ENCODE assay signal across 8 mouse cellular contexts in genomic region chr11:88293631-88294393, GRCm38 (mm10). TPM values are rescaled to one million over a fixed set of nuclear protein-coding genes. Genes with fewer than 3 reads are reported as not detected.
DNase-seq lines count a peak whose midpoint lies in the region; ATAC-seq and TF ChIP-seq lines count a peak whose summit lies in the region.

Gene Ccdc182 (plus strand): TSS chr11:88294058.

- no peak within 1 kb of the TSS for H3K9ac ChIP-seq in lung, embryonic 15.5 days
- H3K9ac ChIP-seq in forebrain, embryonic 13.5 days: no peak within 1 kb of the TSS
- H3K9ac ChIP-seq in kidney, postnatal 0 days (ENCODE audit: low read depth, low read length): peak within 1 kb of the TSS; percentile 40
- peak within 1 kb of the TSS; percentile 44; the same call in 1 of the 2 replicates for H3K9ac ChIP-seq in neural tube, embryonic 14.5 days (replicated peaks; ENCODE audit: low read depth, low read length)

- H3K4me1 ChIP-seq in lung, embryonic 15.5 days: peaks cover 16% of the 10 kb centered on the region
- peaks cover 27% of the 10 kb centered on the region for H3K4me1 ChIP-seq in forebrain, embryonic 13.5 days
- H3K4me1 ChIP-seq in kidney, postnatal 0 days (replicated peaks; ENCODE audit: insufficient read depth, low read length): peaks cover 18% of the 10 kb centered on the region
- H3K4me1 ChIP-seq in neural tube, embryonic 14.5 days (ENCODE audit: control insufficient read depth, insufficient read depth, low read length): peaks cover 29% of the 10 kb centered on the region

- H3K4me2 ChIP-seq in lung, embryonic 15.5 days: peak within 1 kb of the TSS; percentile 40
- peak within 1 kb of the TSS; percentile 52 for H3K4me2 ChIP-seq in forebrain, embryonic 13.5 days
- H3K4me2 ChIP-seq in kidney, postnatal 0 days (ENCODE audit: low read length): peak within 1 kb of the TSS; percentile 49
- peak within 1 kb of the TSS; percentile 45 for H3K4me2 ChIP-seq in neural tube, embryonic 14.5 days (ENCODE audit: low read depth, low read length)

- peaks cover 25% of the 10 kb centered on the region for H3K27me3 ChIP-seq in lung, embryonic 15.5 days
- peaks cover 8% of the 10 kb centered on the region; the same call in 1 of the 2 replicates for H3K27me3 ChIP-seq in forebrain, embryonic 13.5 days
- no peaks in the 10 kb centered on the region for H3K27me3 ChIP-seq in kidney, postnatal 0 days (ENCODE audit: insufficient read depth, low read length)
- no peaks in the 10 kb centered on the region for H3K27me3 ChIP-seq in neural tube, embryonic 14.5 days (ENCODE audit: control insufficient read depth, insufficient read depth, low read length)

- H3K9me3 ChIP-seq in lung, embryonic 15.5 days: no peaks in the 10 kb centered on the region
- H3K9me3 ChIP-seq in forebrain, embryonic 13.5 days (replicated peaks): no peaks in the 10 kb centered on the region
- H3K9me3 ChIP-seq in kidney, postnatal 0 days (replicated peaks; ENCODE audit: low read length): no peaks in the 10 kb centered on the region
- H3K9me3 ChIP-seq in neural tube, embryonic 14.5 days (ENCODE audit: control insufficient read depth, low read length): no peaks in the 10 kb centered on the region

- H3K27ac ChIP-seq in lung, embryonic 15.5 days: no peak within 1 kb of the TSS
- no peak within 1 kb of the TSS for H3K27ac ChIP-seq in forebrain, embryonic 13.5 days
- peak within 1 kb of the TSS; percentile 54 for H3K27ac ChIP-seq in kidney, postnatal 0 days
- 0 out of 2 replicates have a peak within 1 kb of the TSS, but pooled peaks have one; percentile 16 for H3K27ac ChIP-seq in neural tube, embryonic 14.5 days (ENCODE audit: low read depth, low read length)

- DNase-seq in lung, adult 18-20 months: no peak
- no peak for DNase-seq in kidney, postnatal 0 days (ENCODE audit: low spot score)
- DNase-seq in cerebellum, adult 11 months: no peak

- H3K36me3 ChIP-seq in lung, embryonic 15.5 days: no peaks in the 10 kb centered on the region
- H3K36me3 ChIP-seq in forebrain, embryonic 13.5 days (ENCODE audit: poor library complexity, severe bottlenecking): no peaks in the 10 kb centered on the region
- no peaks in the 10 kb centered on the region for H3K36me3 ChIP-seq in kidney, postnatal 0 days (ENCODE audit: insufficient read depth, low read length)
- H3K36me3 ChIP-seq in neural tube, embryonic 14.5 days (ENCODE audit: control insufficient read depth, insufficient read depth, low read length): no peaks in the 10 kb centered on the region

- 45% methylated on average over 20 of the region's 20 CpGs for WGBS in lung, embryonic 15.5 days
- WGBS in forebrain, embryonic 13.5 days: 34% methylated on average over 20 of the region's 20 CpGs
- WGBS in kidney, postnatal 0 days: 26% methylated on average over 20 of the region's 20 CpGs
- 19% methylated on average over 20 of the region's 20 CpGs for WGBS in neural tube, embryonic 14.5 days

- H3K4me3 ChIP-seq in lung, embryonic 15.5 days: peak within 1 kb of the TSS; percentile 10
- peak within 1 kb of the TSS; percentile 17; the same call in 1 of the 2 replicates for H3K4me3 ChIP-seq in forebrain, embryonic 13.5 days
- peak within 1 kb of the TSS; percentile 21 for H3K4me3 ChIP-seq in kidney, postnatal 0 days (replicated peaks; ENCODE audit: low read depth, low read length)
- H3K4me3 ChIP-seq in neural tube, embryonic 14.5 days (ENCODE audit: low read depth, low read length): peak within 1 kb of the TSS; percentile 25

- peak; percentile 57; the same call in 1 of the 2 replicates for TF ChIP-seq CTCF in kidney, postnatal 0 days (IDR thresholded peaks at IDR 0.05; ENCODE audit: low read depth)

- ATAC-seq in lung, embryonic 15.5 days (ENCODE audit: borderline replicate concordance, extremely low read depth, low FRiP score, low TSS enrichment): no peak
- no peak for ATAC-seq in forebrain, embryonic 13.5 days
- ATAC-seq in kidney, postnatal 0 days (replicated peaks; ENCODE audit: low FRiP score, low read depth): peak; percentile 39; the same call in 1 of the 2 replicates
- no peak for ATAC-seq in neural tube, embryonic 14.5 days (ENCODE audit: low read depth)
- no peak for ATAC-seq in cerebellum, adult (ENCODE audit: insufficient number of reproducible peaks, low FRiP score, low TSS enrichment)
- ATAC-seq in monocyte, adult 5-6 weeks (replicated peaks; ENCODE audit: insufficient number of reproducible peaks, low FRiP score, low TSS enrichment, poor library complexity, severe bottlenecking): no peak

RNA-seq across cellular contexts. Expression of gene Ccdc182, which starts in this region (rescaled TPM):
- polyA plus RNA-seq in lung, embryonic 15.5 days (2015; fragmentation: Nextera tagmentation; extraction: Ambion mirVana): 0.12 TPM in 1 of 2 replicates, not detected in the other
- polyA plus RNA-seq in forebrain, embryonic 13.5 days (2015; fragmentation: Nextera tagmentation; extraction: Ambion mirVana): 0.32 and 0.39 TPM in 2 replicates
- 4.2 TPM in 2 replicates for polyA plus RNA-seq in kidney, postnatal 0 days (2015; fragmentation: Nextera tagmentation; extraction: Ambion mirVana)
- polyA plus RNA-seq in neural tube, embryonic 14.5 days (2014; fragmentation: Nextera tagmentation; extraction: Ambion mirVana): 0.23 and 0.52 TPM in 2 replicates
- total RNA-seq in monocyte, adult 5-6 weeks (2017): not detected in 3 replicates

Comparison
In these comparisons a context has a peak if more than half of its experiments do, and no peak if none do; other contexts are left out.
1. H3K27ac ChIP-seq: peak in kidney, postnatal 0 days (single experiment) and neural tube, embryonic 14.5 days (single experiment); none in lung, embryonic 15.5 days (single experiment) and forebrain, embryonic 13.5 days (single experiment).
2. H3K9ac ChIP-seq: peak in kidney, postnatal 0 days (single experiment) and neural tube, embryonic 14.5 days (single experiment); none in lung, embryonic 15.5 days (single experiment) and forebrain, embryonic 13.5 days (single experiment).
3. Peak in every context shown above with its lines, with median percentiles within 50 percentile points of each other: H3K4me2 ChIP-seq and H3K4me3 ChIP-seq.